Mouse (Mus musculus) liver, embryonic 16.5 days (tissue): Measurements from ENCODE around the gene Wdr3. TPM values are rescaled to one million over a fixed set of nuclear protein-coding genes. Genes with fewer than 3 reads are reported as not detected.

Experiments used
- ATAC-seq: fragments of 200-750 bp; cut with Nextera tagmentation; 2 replicates; pipeline ENCODE4 v1.8.0; 2017; ENCODE audit warnings: low read depth, mild to moderate bottlenecking, moderate number of reproducible peaks, moderate library complexity
- H3K27ac ChIP-seq: fragments of 300-500 bp; sonication (generic); 2 replicates; pipeline ENCODE4 v1.5.1; 2014; ENCODE audit warnings: mild to moderate bottlenecking, low read length
- H3K27me3 ChIP-seq: fragments of 300-500 bp; sonication (generic); 2 replicates; pipeline ENCODE4 v1.6.1; 2014; ENCODE audit warnings: low read depth, low read length, mixed read lengths; ENCODE audit not compliant: control insufficient read depth, insufficient read depth
- H3K36me3 ChIP-seq: fragments of 300-500 bp; sonication (generic); 2 replicates; pipeline ENCODE4 v1.6.1; 2014; ENCODE audit warnings: mild to moderate bottlenecking; ENCODE audit not compliant: control insufficient read depth, insufficient read depth
- H3K4me1 ChIP-seq: fragments of 300-500 bp; sonication (generic); 2 replicates; pipeline ENCODE4 v1.6.1; 2014; ENCODE audit warnings: low read depth, low read length, mixed read lengths; ENCODE audit not compliant: control insufficient read depth
- H3K4me2 ChIP-seq: fragments of 300-500 bp; sonication (generic); 2 replicates; pipeline ENCODE4 v1.6.1; 2014; ENCODE audit warnings: low read depth, low read length, mixed read lengths
- H3K4me3 ChIP-seq: fragments of 300-500 bp; sonication (generic); 2 replicates; pipeline ENCODE4 v1.5.1; 2014; ENCODE audit warnings: low read depth, mild to moderate bottlenecking, low read length
- H3K9ac ChIP-seq: fragments of 300-500 bp; sonication (generic); 2 replicates; pipeline ENCODE4 v1.6.1; 2014; ENCODE audit warnings: low read depth, low read length
- H3K9me3 ChIP-seq: fragments of 300-500 bp; sonication (generic); replicated peaks from 2 replicates; pipeline ENCODE4 v1.6.1; 2016; ENCODE audit warnings: low read length; ENCODE audit not compliant: control insufficient read depth
- WGBS: fragments of 180-500 bp; shearing (Covaris S2); extraction: QIAGEN DNeasy Blood & Tissue Kit; methylation state at CpG from one replicate; pipeline ENCODE4 v1.1.7; 2014; ENCODE audit not compliant: insufficient replicate concordance; 5-methylcytosine and 5-hydroxymethylcytosine counted together
- polyA plus RNA-seq: library from polyadenylated mRNA; unstranded; fragments of >200 nt; fragmentation: Nextera tagmentation; extraction: Ambion mirVana; gene quantifications from 2 replicates; pipeline ENCODE4 v1.2.1, GENCODE M21; 2015

The Wdr3 gene
- 16.9 TPM in 2 replicates for polyA plus RNA-seq

GRCm38 (mm10) chr3:100162315-100163105, at the start of gene Wdr3, which contains the start of gene Gdap2:
TSS of gene Wdr3 (minus strand) at chr3:100162407.
TSS of gene Gdap2 (plus strand) at chr3:100162381.
- Histone ChIP-seq H3K9me3 (no peaks in the 10 kb centered on the region), H3K4me2 (peak within 1 kb of the TSS; percentile 67), H3K4me3 (peak within 1 kb of the TSS; percentile 70), H3K27me3 (no peaks in the 10 kb centered on the region), H3K9ac (peak within 1 kb of the TSS; percentile 76), H3K36me3 (peaks cover 3% of the 10 kb centered on the region; the same call in 1 of the 2 replicates), H3K4me1 (peaks cover 13% of the 10 kb centered on the region), H3K27ac (peak within 1 kb of the TSS; percentile 92)
- peak; percentile 97 for ATAC-seq
- WGBS: under 1% methylated on average over 55 of the region's 55 CpGs

GRCm38 (mm10) chr3:100206973-100207372, 44.8 kb upstream of the Wdr3 start:
- no peak overlapping the region for H3K27ac ChIP-seq
- H3K27me3 ChIP-seq: no peaks in the 10 kb centered on the region
- no peak overlapping the region for H3K4me2 ChIP-seq
- ATAC-seq: no peak
- H3K36me3 ChIP-seq: peaks cover 3% of the 10 kb centered on the region
- H3K9me3 ChIP-seq: no peaks in the 10 kb centered on the region
- H3K9ac ChIP-seq: no peak overlapping the region
- 53% methylated on average over 1 of the region's 1 CpGs for WGBS
- H3K4me3 ChIP-seq: no peak overlapping the region
- no peaks in the 10 kb centered on the region for H3K4me1 ChIP-seq

DNA sequence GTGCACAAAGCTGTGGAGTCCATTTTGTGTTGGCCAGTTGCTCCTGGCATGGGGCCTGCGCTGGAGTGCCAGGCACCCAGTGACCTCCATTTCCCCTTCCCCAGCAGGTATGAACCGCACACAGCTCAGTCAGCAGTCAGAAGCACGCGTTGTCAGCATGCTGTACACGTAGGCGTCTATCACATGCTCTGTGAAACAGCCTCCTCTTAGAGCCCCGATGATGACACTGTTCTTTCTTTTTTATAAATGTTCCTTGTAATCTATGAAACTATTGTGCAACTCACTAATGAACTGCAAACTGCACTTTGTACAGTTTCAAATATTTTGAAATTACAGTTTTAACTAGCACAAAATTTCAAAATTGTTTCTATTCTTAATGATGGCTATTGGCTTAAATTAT, 39.3 kb upstream of the Wdr3 start:
- no peak overlapping the region for H3K9ac ChIP-seq
- peaks cover 7% of the 10 kb centered on the region for H3K36me3 ChIP-seq
- H3K9me3 ChIP-seq: no peaks in the 10 kb centered on the region
- H3K4me1 ChIP-seq: no peaks in the 10 kb centered on the region
- ATAC-seq: no peak
- 90% methylated on average over 7 of the region's 7 CpGs for WGBS
- no peak overlapping the region for H3K4me2 ChIP-seq
- no peak overlapping the region for H3K4me3 ChIP-seq
- no peak overlapping the region for H3K27ac ChIP-seq
- no peaks in the 10 kb centered on the region for H3K27me3 ChIP-seq

DNA sequence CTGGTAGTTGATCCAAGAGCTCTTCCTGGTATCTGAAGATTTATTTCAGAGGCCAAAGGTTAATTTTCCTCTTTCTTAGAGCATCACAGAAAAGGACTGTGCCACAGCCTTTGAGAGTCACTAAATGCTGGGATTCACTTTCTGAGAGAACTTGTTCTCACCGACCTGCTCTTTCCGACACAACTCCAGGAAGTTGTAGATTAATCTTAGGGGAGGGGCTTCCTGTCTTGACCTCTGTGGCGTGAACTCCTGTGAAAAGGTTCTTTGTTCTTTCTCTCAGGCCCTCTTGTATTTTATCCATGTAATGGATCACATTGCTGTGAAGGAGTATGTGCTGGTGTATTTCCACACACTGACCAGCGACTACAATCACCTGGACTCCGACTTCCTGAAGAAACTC, 32.0 kb upstream of the Wdr3 start:
- no peaks in the 10 kb centered on the region for H3K4me1 ChIP-seq
- H3K9me3 ChIP-seq: no peaks in the 10 kb centered on the region
- 41% methylated on average over 5 of the region's 5 CpGs for WGBS
- peaks cover 4% of the 10 kb centered on the region for H3K36me3 ChIP-seq
- ATAC-seq: no peak
- H3K4me2 ChIP-seq: no peak overlapping the region
- H3K27ac ChIP-seq: no peak overlapping the region
- no peak overlapping the region for H3K9ac ChIP-seq
- no peak overlapping the region for H3K4me3 ChIP-seq
- H3K27me3 ChIP-seq: no peaks in the 10 kb centered on the region

DNA sequence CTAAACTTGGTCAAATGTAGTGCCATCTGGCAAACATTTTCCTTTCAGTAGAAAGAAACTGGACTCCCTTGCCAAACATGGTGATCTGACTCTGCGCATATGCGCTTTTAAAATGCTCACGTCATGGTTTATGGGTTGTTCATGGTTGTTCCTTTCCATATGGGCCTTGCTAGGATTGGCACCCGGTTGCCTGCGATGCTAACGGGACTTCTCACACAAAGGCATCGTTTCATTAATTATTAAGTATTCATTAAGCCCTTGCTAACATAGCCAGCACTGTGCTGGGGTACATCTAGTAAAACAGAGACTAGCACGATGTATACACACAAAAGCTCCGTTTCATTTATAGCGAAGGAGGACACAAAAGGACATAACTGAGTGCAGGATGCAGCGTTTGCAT, 27.7 kb upstream of the Wdr3 start:
- no peaks in the 10 kb centered on the region for H3K27me3 ChIP-seq
- H3K36me3 ChIP-seq: peaks cover 9% of the 10 kb centered on the region
- no peak overlapping the region for H3K4me3 ChIP-seq
- no peak for ATAC-seq
- 83% methylated on average over 11 of the region's 11 CpGs for WGBS
- H3K27ac ChIP-seq: no peak overlapping the region
- no peak overlapping the region for H3K9ac ChIP-seq
- no peak overlapping the region for H3K4me2 ChIP-seq
- no peaks in the 10 kb centered on the region for H3K9me3 ChIP-seq
- H3K4me1 ChIP-seq: no peaks in the 10 kb centered on the region

DNA sequence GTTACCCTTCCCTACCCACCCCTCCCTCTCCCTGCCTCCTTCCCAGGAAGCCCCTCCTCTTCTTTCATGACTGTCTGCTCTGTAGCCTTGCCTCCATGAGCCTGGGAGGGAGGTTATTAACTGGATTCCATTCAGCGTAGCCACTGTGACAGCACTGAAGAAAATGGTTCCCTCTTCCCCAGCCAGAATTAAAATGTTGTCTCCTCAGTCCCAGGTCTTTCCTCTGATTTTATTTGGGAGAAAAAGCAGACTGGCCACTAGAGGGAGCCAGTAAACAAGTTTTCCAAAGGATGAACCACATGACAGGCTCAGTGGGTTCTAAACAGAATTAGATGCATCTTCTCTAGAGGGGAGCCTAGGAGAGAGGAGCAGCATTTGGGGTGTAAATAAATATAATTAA, 27.2 kb upstream of the Wdr3 start:
- H3K27ac ChIP-seq: no peak overlapping the region
- no peak overlapping the region for H3K4me2 ChIP-seq
- ATAC-seq: no peak
- no peaks in the 10 kb centered on the region for H3K4me1 ChIP-seq
- H3K27me3 ChIP-seq: no peaks in the 10 kb centered on the region
- WGBS: 38% methylated on average over 1 of the region's 1 CpGs
- no peaks in the 10 kb centered on the region for H3K9me3 ChIP-seq
- H3K4me3 ChIP-seq: no peak overlapping the region
- H3K36me3 ChIP-seq: peaks cover 8% of the 10 kb centered on the region
- no peak overlapping the region for H3K9ac ChIP-seq

GRCm38 (mm10) chr3:100180471-100180870, 18.3 kb upstream of the Wdr3 start:
- Histone ChIP-seq H3K36me3 (peaks cover 15% of the 10 kb centered on the region), H3K4me3 (no peak overlapping the region), H3K4me1 (no peaks in the 10 kb centered on the region), H3K27me3 (no peaks in the 10 kb centered on the region), H3K27ac (no peak overlapping the region), H3K9ac (no peak overlapping the region), H3K4me2 (no peak overlapping the region), H3K9me3 (no peaks in the 10 kb centered on the region)
- 78% methylated on average over 3 of the region's 3 CpGs for WGBS
- ATAC-seq: no peak

- Histone ChIP-seq H3K27ac (no peak overlapping the region), H3K4me1 (no peaks in the 10 kb centered on the region), H3K4me3 (no peak overlapping the region), H3K9ac (no peak overlapping the region), H3K36me3 (peaks cover 19% of the 10 kb centered on the region), H3K4me2 (no peak overlapping the region), H3K27me3 (no peaks in the 10 kb centered on the region), H3K9me3 (no peaks in the 10 kb centered on the region)
- WGBS: 59% methylated on average over 2 of the region's 2 CpGs
- ATAC-seq: no peak
Observed at GRCm38 (mm10) chr3:100176031-100176430, 13.8 kb upstream of the Wdr3 start.

- Histone ChIP-seq H3K4me3 (no peak overlapping the region), H3K4me1 (peaks cover 13% of the 10 kb centered on the region), H3K36me3 (no peaks in the 10 kb centered on the region), H3K27ac (peak overlapping the region; percentile 47; the same call in 1 of the 2 replicates), H3K27me3 (no peaks in the 10 kb centered on the region), H3K4me2 (no peak overlapping the region), H3K9ac (no peak overlapping the region), H3K9me3 (no peaks in the 10 kb centered on the region)
- ATAC-seq: no peak
Observed at GRCm38 (mm10) chr3:100164991-100165390, 2.8 kb upstream of the Wdr3 start.
